Mouse (Mus musculus): ENCODE results near the gene Vezt.

Gene Vezt

DNA sequence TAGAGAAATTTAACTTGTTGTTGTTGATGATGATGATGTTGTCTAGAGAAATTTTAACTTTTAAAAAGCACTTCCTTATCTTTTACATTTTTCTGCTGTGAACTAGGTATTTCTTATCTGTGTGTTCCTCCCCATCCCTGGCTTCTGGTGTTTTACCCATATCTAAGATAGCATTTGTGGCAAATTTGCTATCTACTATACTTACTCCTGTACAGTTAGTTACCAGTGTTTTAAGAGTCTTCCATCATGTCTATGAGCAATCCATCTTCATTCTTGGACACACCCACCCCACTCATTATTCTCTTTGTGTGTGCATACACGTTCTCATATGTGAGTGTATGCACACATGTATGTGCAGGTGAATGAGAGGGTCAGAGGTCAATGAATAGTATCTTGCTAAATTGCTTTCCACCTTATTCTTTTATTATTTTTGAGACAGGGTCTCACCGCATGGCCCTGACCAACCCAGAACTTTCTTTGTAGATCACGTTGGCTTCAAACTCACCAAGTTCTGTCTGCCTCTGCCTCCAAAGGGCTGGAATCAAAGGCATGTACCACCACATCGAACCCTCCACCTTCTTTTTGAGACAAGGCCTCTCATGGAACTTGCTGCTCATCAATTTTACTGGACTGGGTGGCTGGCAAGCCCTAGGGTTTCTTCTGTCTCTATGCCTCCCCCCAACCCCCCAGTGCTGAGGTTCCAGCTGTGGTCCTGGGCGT lies 123.3 kb downstream of the Vezt start:
- no peak for DNase-seq (ENCODE audit: low spot score in 2 of 2)

- DNase-seq (ENCODE audit: low spot score in 2 of 2), result no peak
Observed at GRCm38 (mm10) chr10:93911326-93911725, 124.3 kb downstream of the Vezt start.

DNA sequence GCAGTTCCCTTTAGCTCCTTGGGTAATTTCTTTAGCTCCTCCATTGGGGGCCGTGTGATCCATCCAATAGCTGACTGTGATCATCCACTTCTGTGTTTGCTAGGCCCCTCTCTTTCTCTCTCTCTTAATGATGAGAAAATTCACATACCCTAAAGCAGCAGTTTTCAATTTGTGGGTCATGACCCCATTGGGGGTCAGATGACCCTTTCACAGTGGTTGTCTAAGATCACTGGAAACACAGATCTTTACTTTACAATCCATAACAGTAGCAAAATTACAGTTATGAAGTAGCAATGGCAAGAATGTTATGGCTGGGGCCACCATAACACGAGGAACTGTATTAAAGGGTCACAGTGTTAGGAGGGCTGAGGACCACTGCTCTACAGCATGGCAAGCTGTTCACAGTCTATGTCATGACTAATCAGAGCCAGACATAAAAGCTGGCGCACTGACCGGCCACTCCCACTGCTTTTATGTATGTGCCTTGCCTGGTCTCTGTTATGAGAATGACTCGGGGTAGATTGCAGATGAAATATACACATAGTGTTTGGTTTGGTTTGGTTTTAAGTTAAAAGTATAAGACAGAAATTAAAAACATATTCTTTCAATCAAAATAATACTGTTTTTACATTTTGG lies 125.7 kb downstream of the Vezt start:
- DNase-seq (ENCODE audit: low spot score in 2 of 2), result no peak

DNA sequence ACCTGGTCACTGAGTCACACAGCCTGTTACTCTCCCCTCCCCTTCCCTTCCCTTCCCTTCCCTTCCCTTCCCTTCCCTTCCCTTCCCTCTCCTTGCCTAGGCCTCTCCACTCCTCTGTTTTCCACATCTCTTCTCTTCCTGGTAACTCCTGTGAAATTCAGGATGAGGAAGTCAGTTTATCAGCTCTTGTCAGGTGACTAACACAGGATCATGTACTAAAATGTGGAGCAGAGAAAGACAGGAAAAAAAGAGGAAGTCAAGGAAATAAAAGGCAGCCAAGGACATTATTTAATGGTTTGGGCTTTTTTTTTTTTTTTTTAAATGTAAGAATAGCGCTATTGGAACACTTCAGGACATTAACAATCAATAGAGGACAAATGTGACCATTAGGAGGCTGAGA lies 126.6 kb downstream of the Vezt start:
- DNase-seq (ENCODE audit: low spot score in 2 of 2), result no peak

DNA sequence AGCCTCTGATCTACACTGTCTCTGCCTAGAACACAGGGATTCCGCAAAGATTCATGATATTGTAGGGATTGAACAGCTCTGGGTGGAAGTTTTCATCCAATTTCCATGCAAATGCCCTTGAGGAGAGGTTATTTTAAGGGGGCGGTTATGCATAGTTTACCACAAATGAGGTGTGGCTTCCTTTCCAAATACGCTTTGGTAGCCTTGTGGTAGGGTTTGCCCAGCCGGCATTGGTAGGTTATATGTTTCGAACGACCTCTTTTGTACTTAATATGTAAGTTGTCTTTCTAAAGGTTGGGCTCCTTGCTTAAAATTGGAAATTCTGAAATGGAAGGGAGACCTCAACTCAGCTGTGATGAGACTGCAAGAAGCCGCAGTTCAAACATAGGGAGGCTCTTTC lies 127.1 kb downstream of the Vezt start:
- no peak for DNase-seq (ENCODE audit: low spot score in 2 of 2)

DNA sequence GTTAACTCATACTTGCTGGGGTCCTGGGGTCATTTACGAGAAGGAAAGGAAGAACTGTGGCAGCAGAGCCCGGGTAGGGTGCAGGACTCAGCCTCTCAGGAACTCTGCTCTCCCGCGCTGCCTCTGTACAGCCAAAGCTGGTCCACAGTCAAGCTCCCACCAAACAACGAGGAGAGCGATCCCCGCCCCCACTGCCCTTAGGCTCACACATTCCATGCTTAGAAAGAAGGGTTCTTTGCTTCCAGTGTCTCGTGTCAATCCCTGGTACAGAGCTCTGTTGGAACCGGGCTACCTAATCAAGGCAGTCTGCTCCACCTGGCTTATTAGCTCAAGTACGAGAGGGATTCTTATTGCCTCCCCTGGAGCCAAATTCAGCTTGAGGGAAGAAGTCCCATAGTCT lies 128.2 kb downstream of the Vezt start:
- no peak for DNase-seq (ENCODE audit: low spot score in 2 of 2)

DNA sequence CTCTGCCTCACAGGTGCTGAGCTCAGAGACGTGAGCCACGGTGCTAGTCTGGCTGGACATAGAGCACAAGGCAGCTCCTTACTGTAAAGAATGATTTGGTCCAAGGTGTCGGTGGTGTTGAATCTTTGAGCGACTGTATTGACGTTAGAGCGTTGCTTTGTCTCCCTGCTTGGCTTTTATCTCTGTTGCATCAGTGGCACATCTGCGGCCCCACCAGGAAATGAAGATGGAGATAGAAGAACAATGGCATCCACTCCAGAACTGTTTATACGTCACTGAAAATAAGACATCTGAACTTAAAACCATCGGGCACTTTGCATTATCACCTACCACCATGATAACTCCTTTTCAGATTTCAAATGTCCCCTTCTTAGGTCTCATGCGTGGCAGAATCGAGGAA lies 135.7 kb downstream of the Vezt start:
- DNase-seq (ENCODE audit: low spot score in 2 of 2), result no peak

DNA sequence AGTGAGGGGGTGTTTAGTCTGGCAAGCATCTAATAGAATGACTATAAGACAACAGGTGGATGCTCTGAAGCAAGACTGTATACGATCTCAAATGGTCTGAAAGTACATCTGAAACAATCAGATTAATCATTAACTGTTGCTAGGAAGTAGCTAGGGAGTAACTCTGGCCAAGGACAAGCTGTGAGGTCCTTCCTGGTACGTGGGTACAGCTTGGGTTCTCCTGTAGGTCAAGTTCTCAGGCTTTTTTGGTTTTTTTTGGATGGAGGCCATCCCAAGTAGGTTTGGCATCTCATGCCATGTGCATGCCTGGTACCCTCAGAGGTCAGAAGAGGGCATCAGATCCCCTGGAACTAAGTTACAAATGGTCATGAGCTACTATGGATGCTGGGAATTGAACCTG lies 136.3 kb downstream of the Vezt start:
- DNase-seq (ENCODE audit: low spot score in 2 of 2), result no peak

GRCm38 (mm10) chr10:93897043-93897646 lies 138.5 kb downstream of the Vezt start, which contains the start of gene Metap2:
Metap2 (minus strand) TSS chr10:93897093.
- DNase-seq (ENCODE audit: low spot score in 2 of 2), result no peak

GRCm38 (mm10) chr10:93892551-93892950 lies 143.1 kb downstream of the Vezt start:
- DNase-seq (ENCODE audit: low spot score in 2 of 2), result no peak

DNA sequence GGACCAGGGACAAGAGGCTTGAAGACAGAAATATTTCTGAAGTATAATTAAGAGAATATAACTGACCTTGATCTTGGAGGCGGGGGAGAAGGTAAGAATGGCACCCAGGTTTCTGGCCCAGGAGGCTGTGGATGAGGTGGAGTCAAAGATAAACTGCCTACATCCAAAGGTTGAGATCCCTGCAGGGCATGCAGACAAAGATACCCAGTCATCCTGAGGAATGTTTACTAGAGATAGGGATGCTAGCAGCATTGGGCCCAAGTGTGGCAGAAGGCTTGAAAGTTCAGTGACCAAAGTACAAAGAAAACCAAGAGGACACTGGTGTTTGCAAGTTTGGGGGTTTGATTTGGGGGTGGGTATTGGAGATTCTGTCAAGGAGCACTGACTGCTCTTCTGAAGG lies 144.6 kb downstream of the Vezt start:
- no peak for DNase-seq (ENCODE audit: low spot score in 2 of 2)

- no peak for DNase-seq (ENCODE audit: low spot score in 2 of 2)
Observed at GRCm38 (mm10) chr10:93890565-93890964, 145.1 kb downstream of the Vezt start.

- peak; percentile 50 to 52 for DNase-seq (ENCODE audit: low spot score in 2 of 2)
Observed at GRCm38 (mm10) chr10:93889976-93890375, 145.6 kb downstream of the Vezt start.

- DNase-seq (ENCODE audit: low spot score in 2 of 2), result peak; percentile 84 to 87
Observed at GRCm38 (mm10) chr10:93889579-93889950, 146.1 kb downstream of the Vezt start.

Measured in right cerebral cortex, postnatal 36 days (tissue).